Mouse (Mus musculus): ENCODE results near the gene Polr2b. TPM values are rescaled to one million over a fixed set of nuclear protein-coding genes. Genes with fewer than 3 reads are reported as not detected.

Polr2b gene
- polyA plus RNA-seq (2012; rRNA removed; ENCODE audit: low replicate concordance) = 1.6 and 9.7 TPM in 2 replicates

GRCm38 (mm10) chr5:77309924-77310772 lies at the start of gene Polr2b, which contains the start of gene Noa1:
Polr2b (plus strand) TSS chr5:77310147.
Noa1 (minus strand) TSS chr5:77310084.

DNA sequence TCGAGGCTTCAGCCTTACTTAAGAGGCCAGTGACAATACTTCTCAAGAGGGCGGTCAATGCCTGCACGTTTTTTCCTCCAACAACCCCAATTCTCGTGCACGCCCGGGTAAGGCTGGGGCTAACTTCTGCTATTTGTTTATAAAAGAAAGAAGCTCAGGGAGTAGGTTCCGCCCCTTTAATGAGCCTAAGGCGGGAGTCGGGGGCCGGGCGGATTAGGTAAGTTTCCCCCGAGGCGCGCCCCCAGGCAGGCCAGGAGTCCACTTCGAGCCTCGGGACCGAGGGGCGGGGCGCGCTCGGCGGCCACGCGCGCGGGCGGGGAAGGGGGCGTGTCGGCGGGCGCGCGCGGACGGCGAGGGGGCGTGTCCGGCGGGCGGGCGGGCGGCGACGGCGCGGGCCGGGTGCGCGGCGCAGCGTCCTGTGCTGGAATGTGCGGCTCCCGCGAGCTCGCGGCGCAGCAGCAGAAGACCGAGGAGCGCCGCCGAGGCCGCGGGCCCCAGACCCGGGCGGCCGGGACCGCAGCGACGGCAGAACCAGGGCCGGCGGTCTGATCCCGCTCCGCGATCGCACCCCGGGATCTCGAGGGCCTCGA lies 44.8 kb upstream of the Polr2b start, which contains the start of gene Rest:
Gene Rest (plus strand): TSS at position 411 of the 590 bp plus-strand sequence.

Other genes with a start within 250 kb of the Polr2b start
- gene Hopx, start 195.0 kb upstream of the Polr2b start, polyA plus RNA-seq (2012; rRNA removed; ENCODE audit: low replicate concordance) = 110 and 177 TPM in 2 replicates
- gene Spink2, start 98.7 kb upstream of the Polr2b start, polyA plus RNA-seq (2012; rRNA removed; ENCODE audit: low replicate concordance) = not detected in 2 replicates
- 1.2 and 2.8 TPM in 2 replicates for gene Rest, start 44.7 kb upstream of the Polr2b start, polyA plus RNA-seq (2012; rRNA removed; ENCODE audit: low replicate concordance)
- 11.4 and 11.5 TPM in 2 replicates for gene Noa1, start 63 bp upstream of the Polr2b start, polyA plus RNA-seq (2012; rRNA removed; ENCODE audit: low replicate concordance)
- 653 and 1,786 TPM in 2 replicates for gene Igfbp7, start 97.9 kb downstream of the Polr2b start, polyA plus RNA-seq (2012; rRNA removed; ENCODE audit: low replicate concordance)

Data from duodenum, adult 2 months (tissue).